Mouse (Mus musculus): Measurements from ENCODE around the gene Ece2. TPM values are rescaled to one million over a fixed set of nuclear protein-coding genes. Genes with fewer than 3 reads are reported as not detected.

Ece2 gene
- polyA plus RNA-seq, 1 experiment from 2014 or later: 4.9 TPM

DNA sequence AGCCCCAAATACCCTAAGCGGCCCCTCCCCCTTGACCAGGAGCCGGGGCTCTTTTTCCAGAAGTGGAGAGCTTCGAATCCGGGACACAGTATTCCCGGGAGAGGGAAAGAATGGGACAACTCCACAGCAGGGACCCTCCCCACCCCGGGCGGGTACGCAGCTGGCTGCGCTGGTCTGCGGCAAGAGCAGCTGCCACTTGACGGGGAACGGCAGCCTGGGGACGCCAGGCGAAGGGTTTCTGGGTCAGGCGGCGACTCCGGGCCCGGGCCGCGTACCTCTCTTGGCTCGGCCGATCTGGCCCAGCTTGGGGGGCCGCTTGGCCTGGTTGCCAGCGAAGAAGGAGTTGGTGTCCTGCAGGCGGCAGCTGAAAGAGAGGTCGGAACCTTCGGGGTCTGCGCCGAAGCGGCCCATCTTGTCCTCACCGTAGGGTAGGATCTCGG is 8.9 kb upstream of the Ece2 start:
- Histone ChIP-seq H3K4me1 (replicated peaks; ENCODE audit: control insufficient read depth, insufficient read depth, low read length) (peaks cover 7% of the 10 kb centered on the region), H3K27ac (ENCODE audit: low read depth, low read length) (peak overlapping the region; percentile 87), H3K4me3 (ENCODE audit: low read depth, low read length) (peak overlapping the region; percentile 76), H3K9ac (ENCODE audit: low read length) (peak overlapping the region; percentile 91), H3K4me2 (ENCODE audit: low read depth, low read length, severe bottlenecking) (peak overlapping the region; percentile 94), H3K27me3 (ENCODE audit: control insufficient read depth, insufficient read depth, low read length) (peaks cover 6% of the 10 kb centered on the region; the same call in 1 of the 2 replicates), H3K36me3 (ENCODE audit: control insufficient read depth, insufficient read depth, low read length) (no peaks in the 10 kb centered on the region), H3K9me3 (ENCODE audit: control insufficient read depth, low read length) (no peaks in the 10 kb centered on the region)
- WGBS: under 1% methylated on average over 32 of the region's 32 CpGs
- DNase-seq (ENCODE audit: low spot score) (no peak), ATAC-seq (replicated peaks; ENCODE audit: low FRiP score) (peak; percentile 36)

DNA sequence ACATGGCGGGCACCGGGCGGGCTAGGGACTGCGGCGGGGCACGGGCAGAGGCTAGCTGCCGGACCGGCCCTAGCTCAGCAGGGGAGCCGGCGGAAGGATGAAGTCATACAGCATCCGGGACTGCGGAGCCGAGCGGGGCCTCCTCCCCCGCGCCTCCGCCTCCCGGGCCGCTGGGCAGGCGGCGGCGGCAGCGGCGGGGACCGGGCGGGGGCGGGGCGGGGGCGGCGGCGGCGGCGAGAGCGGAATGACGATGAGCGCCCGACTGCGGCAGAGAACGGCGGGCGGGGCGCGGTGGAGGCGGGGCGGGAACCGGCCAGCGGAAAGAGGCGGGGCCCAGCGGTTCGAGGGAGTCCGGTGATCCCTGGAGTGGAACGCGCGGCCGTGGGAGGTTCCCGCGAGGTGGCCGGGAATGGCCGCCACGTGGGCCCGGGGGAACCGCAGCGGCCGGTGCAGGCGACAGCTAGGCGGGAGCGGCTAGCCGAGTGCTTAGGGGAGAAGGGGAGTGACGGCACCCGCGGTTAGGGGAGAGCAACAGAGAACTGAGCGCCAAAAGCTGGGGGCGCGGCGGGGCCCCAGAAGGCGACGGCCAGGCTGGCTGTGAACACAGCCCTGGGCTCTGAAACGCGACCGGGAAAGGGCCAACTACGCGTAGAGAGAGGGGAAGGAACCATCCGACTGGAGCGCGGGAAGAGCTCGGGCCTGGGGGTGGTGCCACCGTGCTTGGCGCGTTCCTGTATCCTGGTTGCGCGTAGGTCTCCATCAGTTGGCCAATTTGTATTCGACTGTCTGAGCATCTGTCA is 8.2 kb upstream of the Ece2 start, which contains the start of gene Camk2n2:
TSS of gene Camk2n2 (minus strand) at position 97 of the 800 bp plus-strand sequence.
- peak; percentile 84 for DNase-seq (ENCODE audit: low spot score)
- peak within 1 kb of the TSS; percentile 91 for H3K9ac ChIP-seq (ENCODE audit: low read length)
- peaks cover 6% of the 10 kb centered on the region; the same call in 1 of the 2 replicates for H3K27me3 ChIP-seq (ENCODE audit: control insufficient read depth, insufficient read depth, low read length)
- under 1% methylated on average over 82 of the region's 92 CpGs for WGBS
- H3K9me3 ChIP-seq (ENCODE audit: control insufficient read depth, low read length): no peaks in the 10 kb centered on the region
- peak within 1 kb of the TSS; percentile 87 for H3K27ac ChIP-seq (ENCODE audit: low read depth, low read length)
- H3K4me2 ChIP-seq (ENCODE audit: low read depth, low read length, severe bottlenecking): peak within 1 kb of the TSS; percentile 94
- peak within 1 kb of the TSS; percentile 76 for H3K4me3 ChIP-seq (ENCODE audit: low read depth, low read length)
- ATAC-seq (replicated peaks; ENCODE audit: low FRiP score): peak; percentile 72
- peaks cover 7% of the 10 kb centered on the region for H3K4me1 ChIP-seq (replicated peaks; ENCODE audit: control insufficient read depth, insufficient read depth, low read length)
- H3K36me3 ChIP-seq (ENCODE audit: control insufficient read depth, insufficient read depth, low read length): no peaks in the 10 kb centered on the region

DNA sequence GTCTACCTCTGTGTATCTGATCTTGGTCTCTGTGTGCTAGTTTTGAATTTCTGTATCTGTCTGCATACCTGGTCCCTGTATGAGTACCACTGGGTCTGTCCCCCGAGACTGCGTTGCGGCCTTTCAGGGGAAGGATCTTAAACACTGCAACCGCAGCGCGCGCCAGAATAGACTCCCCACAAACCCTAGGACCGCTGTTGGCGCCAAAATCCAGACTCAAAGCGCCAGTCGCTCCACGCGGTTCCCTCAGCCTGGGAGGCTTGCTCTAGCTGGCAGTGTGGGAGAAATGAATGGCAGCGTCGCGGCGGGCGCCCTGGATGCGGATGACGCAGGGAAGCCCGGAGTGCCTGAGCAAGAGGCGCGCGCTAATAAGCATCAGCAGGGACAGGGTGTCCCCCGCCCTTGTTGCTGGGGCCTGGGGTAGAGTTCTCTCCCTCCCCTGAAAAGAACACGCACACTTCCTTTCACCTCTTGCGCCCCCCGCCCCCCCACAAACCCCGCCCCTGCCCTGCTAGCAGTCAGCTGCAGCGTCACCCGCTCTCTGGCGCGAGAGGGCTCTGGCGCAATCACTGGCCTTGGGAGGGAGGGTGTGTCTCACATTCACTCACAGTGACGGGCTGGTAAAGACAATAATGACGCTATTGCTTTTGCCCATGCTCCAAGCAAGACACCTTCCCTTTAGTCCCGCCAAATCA is 7.5 kb upstream of the Ece2 start:
- WGBS: under 1% methylated on average over 37 of the region's 37 CpGs
- ATAC-seq (replicated peaks; ENCODE audit: low FRiP score): peak; percentile 68

DNA sequence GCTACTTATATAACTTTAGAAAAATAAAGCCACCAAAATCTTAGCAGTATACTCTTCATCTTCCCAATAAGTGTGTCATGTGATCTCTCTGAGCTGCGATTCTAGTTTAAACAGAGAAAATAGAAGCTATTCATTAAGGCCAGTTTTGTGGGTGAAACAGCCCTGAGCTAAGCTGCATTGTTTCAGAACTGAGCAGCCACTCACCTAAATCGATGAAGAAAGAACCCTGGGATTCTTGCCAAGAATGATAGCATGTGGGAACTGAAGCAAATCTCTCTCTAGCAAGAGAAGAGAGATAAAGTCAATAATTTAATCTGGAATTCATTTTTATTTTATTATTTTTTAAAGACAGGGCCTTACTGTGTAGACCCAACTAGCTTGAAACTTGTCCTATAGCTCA is 6.4 kb upstream of the Ece2 start:
- H3K27ac ChIP-seq (ENCODE audit: low read depth, low read length): no peak overlapping the region
- H3K9me3 ChIP-seq (ENCODE audit: control insufficient read depth, low read length): no peaks in the 10 kb centered on the region
- H3K36me3 ChIP-seq (ENCODE audit: control insufficient read depth, insufficient read depth, low read length): no peaks in the 10 kb centered on the region
- WGBS: 42% methylated on average over 2 of the region's 2 CpGs
- no peak overlapping the region for H3K4me3 ChIP-seq (ENCODE audit: low read depth, low read length)
- H3K4me1 ChIP-seq (replicated peaks; ENCODE audit: control insufficient read depth, insufficient read depth, low read length): peaks cover 7% of the 10 kb centered on the region
- H3K4me2 ChIP-seq (ENCODE audit: low read depth, low read length, severe bottlenecking): no peak overlapping the region
- H3K27me3 ChIP-seq (ENCODE audit: control insufficient read depth, insufficient read depth, low read length): peaks cover 6% of the 10 kb centered on the region; the same call in 1 of the 2 replicates
- ATAC-seq (replicated peaks; ENCODE audit: low FRiP score) (no peak), DNase-seq (ENCODE audit: low spot score) (no peak)
- H3K9ac ChIP-seq (ENCODE audit: low read length): no peak overlapping the region

More for the DNA sequence above, 7.5 kb upstream of the Ece2 start:
- peaks cover 7% of the 10 kb centered on the region for H3K4me1 ChIP-seq (replicated peaks; ENCODE audit: control insufficient read depth, insufficient read depth, low read length)
- H3K36me3 ChIP-seq (ENCODE audit: control insufficient read depth, insufficient read depth, low read length): no peaks in the 10 kb centered on the region
- H3K27me3 ChIP-seq (ENCODE audit: control insufficient read depth, insufficient read depth, low read length): peaks cover 6% of the 10 kb centered on the region; the same call in 1 of the 2 replicates
- no peaks in the 10 kb centered on the region for H3K9me3 ChIP-seq (ENCODE audit: control insufficient read depth, low read length)
- peak overlapping the region; percentile 91 for H3K9ac ChIP-seq (ENCODE audit: low read length)
- peak overlapping the region; percentile 94 for H3K4me2 ChIP-seq (ENCODE audit: low read depth, low read length, severe bottlenecking)
- DNase-seq (ENCODE audit: low spot score): peak; percentile 89
- peak overlapping the region; percentile 76 for H3K4me3 ChIP-seq (ENCODE audit: low read depth, low read length)
- H3K27ac ChIP-seq (ENCODE audit: low read depth, low read length): peak overlapping the region; percentile 87

DNA sequence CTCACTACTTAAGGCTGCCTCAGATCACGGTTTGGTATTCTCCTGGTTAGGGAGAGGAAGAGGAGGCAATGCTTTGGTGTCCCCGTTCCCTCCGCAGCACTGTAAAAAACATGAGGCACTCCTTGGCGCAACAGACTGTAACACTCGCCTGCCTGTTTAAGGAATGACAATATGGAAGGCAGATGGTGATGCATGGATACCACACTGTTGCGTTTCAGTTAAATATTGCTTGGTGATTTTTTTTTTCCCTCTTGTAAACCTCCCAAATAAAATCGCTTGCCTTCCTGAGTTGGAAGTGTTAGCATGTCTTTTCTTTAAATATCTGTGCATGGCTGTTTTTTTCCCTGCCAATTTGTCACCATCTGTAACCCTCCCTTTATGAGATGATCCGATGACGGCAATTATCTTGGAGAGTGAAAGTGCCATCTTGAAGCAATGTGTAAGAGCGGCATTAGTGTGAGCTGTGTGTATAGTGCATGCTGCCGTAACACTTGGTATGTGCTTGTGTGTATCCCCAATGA is 697 bp upstream of the Ece2 start:
- no peak overlapping the region; the same call in 1 of the 2 replicates for H3K9ac ChIP-seq (ENCODE audit: low read length)
- H3K27me3 ChIP-seq (ENCODE audit: control insufficient read depth, insufficient read depth, low read length): no peaks in the 10 kb centered on the region; the same call in 1 of the 2 replicates
- H3K9me3 ChIP-seq (ENCODE audit: control insufficient read depth, low read length): no peaks in the 10 kb centered on the region
- H3K4me1 ChIP-seq (replicated peaks; ENCODE audit: control insufficient read depth, insufficient read depth, low read length): peaks cover 4% of the 10 kb centered on the region; the same call in 1 of the 2 replicates
- no peak overlapping the region for H3K4me3 ChIP-seq (ENCODE audit: low read depth, low read length)
- no peak for DNase-seq (ENCODE audit: low spot score)
- WGBS: 58% methylated on average over 11 of the region's 11 CpGs
- ATAC-seq (replicated peaks; ENCODE audit: low FRiP score): no peak
- no peak overlapping the region for H3K4me2 ChIP-seq (ENCODE audit: low read depth, low read length, severe bottlenecking)
- H3K36me3 ChIP-seq (ENCODE audit: control insufficient read depth, insufficient read depth, low read length): no peaks in the 10 kb centered on the region
- no peak overlapping the region for H3K27ac ChIP-seq (ENCODE audit: low read depth, low read length)

DNA sequence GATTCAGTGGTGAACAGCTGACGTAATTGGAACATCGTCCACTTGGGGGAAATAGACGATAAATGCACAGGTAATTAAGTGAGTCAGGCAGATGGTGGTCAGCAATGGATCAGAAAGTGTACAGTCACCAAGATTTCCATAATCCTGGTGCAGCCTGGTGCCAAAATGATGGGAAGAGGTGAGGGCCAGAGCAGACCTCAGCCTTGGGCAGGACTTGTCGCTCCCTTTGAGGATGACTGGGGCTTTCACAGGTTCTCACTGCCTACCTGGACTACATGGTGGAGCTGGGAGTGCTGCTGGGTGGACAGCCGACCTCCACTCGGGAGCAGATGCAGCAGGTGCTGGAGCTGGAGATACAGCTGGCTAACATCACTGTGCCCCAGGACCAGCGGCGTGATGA is 7.8 kb downstream of the Ece2 start:
- WGBS: 84% methylated on average over 8 of the region's 8 CpGs
- H3K4me2 ChIP-seq (ENCODE audit: low read depth, low read length, severe bottlenecking): no peak overlapping the region
- DNase-seq (ENCODE audit: low spot score) (no peak), ATAC-seq (replicated peaks; ENCODE audit: low FRiP score) (no peak)
- H3K4me1 ChIP-seq (replicated peaks; ENCODE audit: control insufficient read depth, insufficient read depth, low read length): 0 out of 2 replicates have a peak, but pooled peaks cover 2% of the 10 kb centered on the region
- H3K27ac ChIP-seq (ENCODE audit: low read depth, low read length): no peak overlapping the region
- no peaks in the 10 kb centered on the region for H3K36me3 ChIP-seq (ENCODE audit: control insufficient read depth, insufficient read depth, low read length)
- no peaks in the 10 kb centered on the region for H3K9me3 ChIP-seq (ENCODE audit: control insufficient read depth, low read length)
- no peaks in the 10 kb centered on the region for H3K27me3 ChIP-seq (ENCODE audit: control insufficient read depth, insufficient read depth, low read length)
- no peak overlapping the region for H3K9ac ChIP-seq (ENCODE audit: low read length)
- no peak overlapping the region for H3K4me3 ChIP-seq (ENCODE audit: low read depth, low read length)

DNA sequence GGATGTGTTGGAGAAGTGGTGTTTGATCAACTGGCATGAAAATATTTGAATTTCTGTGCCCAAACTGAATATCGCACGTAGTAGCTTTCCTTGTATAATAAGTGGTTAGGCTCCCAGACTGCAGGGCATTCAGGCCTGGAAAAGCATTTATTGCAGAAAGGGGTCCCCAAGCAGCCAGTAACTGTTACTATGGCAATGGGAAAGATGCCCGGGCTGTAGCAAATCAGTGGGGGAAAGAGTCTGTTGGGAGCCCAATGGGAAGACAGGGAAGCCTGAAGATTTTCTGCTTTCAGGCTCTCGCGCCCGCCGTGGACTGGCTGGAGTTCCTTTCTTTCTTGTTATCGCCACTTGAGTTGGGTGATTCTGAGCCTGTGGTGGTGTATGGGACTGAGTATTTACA is 8.7 kb downstream of the Ece2 start:
- no peak for ATAC-seq (replicated peaks; ENCODE audit: low FRiP score)
- Histone ChIP-seq H3K4me1 (replicated peaks; ENCODE audit: control insufficient read depth, insufficient read depth, low read length) (0 out of 2 replicates have a peak, but pooled peaks cover 2% of the 10 kb centered on the region), H3K27me3 (ENCODE audit: control insufficient read depth, insufficient read depth, low read length) (no peaks in the 10 kb centered on the region), H3K36me3 (ENCODE audit: control insufficient read depth, insufficient read depth, low read length) (no peaks in the 10 kb centered on the region), H3K9me3 (ENCODE audit: control insufficient read depth, low read length) (no peaks in the 10 kb centered on the region), H3K9ac (ENCODE audit: low read length) (no peak overlapping the region), H3K4me3 (ENCODE audit: low read depth, low read length) (no peak overlapping the region), H3K4me2 (ENCODE audit: low read depth, low read length, severe bottlenecking) (no peak overlapping the region), H3K27ac (ENCODE audit: low read depth, low read length) (no peak overlapping the region)
- 87% methylated on average over 8 of the region's 8 CpGs for WGBS
- DNase-seq (ENCODE audit: low spot score): no peak

DNA sequence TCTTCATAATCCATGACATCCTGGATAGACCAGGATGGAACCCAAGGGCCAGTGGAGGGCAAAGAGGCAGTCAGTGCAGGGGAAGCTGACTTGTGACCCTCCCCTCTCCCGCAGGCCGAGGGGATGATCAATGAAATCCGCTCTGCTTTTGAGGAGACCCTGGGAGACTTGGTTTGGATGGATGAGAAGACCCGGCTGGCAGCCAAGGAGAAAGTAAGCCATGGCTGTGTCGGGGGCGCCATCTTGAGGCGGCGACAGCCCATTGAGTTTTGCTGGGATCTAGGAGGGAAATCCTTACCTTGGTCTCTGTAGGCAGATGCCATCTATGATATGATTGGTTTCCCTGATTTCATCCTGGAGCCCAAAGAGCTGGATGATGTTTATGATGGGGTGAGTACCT is 12.5 kb downstream of the Ece2 start:
- 2% methylated on average over 8 of the region's 8 CpGs for WGBS
- no peak overlapping the region for H3K27ac ChIP-seq (ENCODE audit: low read depth, low read length)
- no peak overlapping the region for H3K9ac ChIP-seq (ENCODE audit: low read length)
- 0 out of 2 replicates have a peak, but pooled peaks cover 2% of the 10 kb centered on the region for H3K4me1 ChIP-seq (replicated peaks; ENCODE audit: control insufficient read depth, insufficient read depth, low read length)
- no peaks in the 10 kb centered on the region for H3K27me3 ChIP-seq (ENCODE audit: control insufficient read depth, insufficient read depth, low read length)
- H3K4me2 ChIP-seq (ENCODE audit: low read depth, low read length, severe bottlenecking): no peak overlapping the region
- H3K36me3 ChIP-seq (ENCODE audit: control insufficient read depth, insufficient read depth, low read length): no peaks in the 10 kb centered on the region
- DNase-seq (ENCODE audit: low spot score): peak; percentile 85
- ATAC-seq (replicated peaks; ENCODE audit: low FRiP score): peak; percentile 44; the same call in 1 of the 2 replicates
- no peak overlapping the region for H3K4me3 ChIP-seq (ENCODE audit: low read depth, low read length)
- H3K9me3 ChIP-seq (ENCODE audit: control insufficient read depth, low read length): no peaks in the 10 kb centered on the region
